Mouse (Mus musculus): ENCODE data around the gene Glmn.
A peak's percentile ranks its signal among the peaks of the same experiment; 100 is the strongest.

The Glmn gene

DNA sequence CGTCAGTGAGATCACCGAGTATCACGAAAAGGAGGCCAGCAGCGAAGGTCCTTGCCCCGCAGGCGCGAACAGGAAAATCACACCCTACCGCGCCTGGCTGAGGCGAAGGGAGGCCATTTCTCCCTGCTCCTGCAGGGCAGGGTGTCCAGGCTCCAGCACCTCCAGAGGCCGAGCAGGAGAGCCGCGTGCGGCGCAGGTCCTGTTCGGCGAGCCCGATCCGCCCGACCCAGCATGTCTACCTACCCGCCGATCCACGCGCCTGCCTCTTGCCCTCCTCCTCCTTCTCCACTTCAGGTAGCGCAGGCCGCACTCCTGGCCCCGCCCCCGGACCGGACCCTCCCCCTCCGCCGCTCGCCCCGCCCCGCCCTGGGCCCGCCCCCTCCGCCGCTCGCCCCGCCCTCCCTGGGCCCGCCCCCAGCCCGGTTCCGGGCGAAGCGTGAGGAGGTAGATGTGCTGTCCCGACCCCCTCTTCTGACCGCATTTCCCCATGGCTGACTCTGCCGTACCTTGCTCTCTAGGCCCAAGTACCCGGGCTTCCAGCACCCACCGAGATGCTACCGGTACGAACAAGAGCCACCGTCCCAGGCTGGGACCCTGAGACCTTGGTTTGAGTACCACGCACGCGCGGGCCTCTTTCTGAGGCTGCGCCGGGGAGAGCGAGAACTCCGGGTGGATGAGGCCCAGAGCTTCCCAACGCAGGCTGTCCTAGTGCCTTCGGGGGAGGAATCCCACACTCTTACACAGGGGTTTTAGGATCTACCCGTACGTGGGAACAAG, at the start of gene Glmn, which contains the start of gene Rpap2:
Gene Glmn (minus strand): TSS at position 588 of the 777 bp plus-strand sequence.
Gene Rpap2 (plus strand): TSS at position 73 of the 777 bp plus-strand sequence.
- Histone ChIP-seq H3K27me3 (ENCODE audit: control insufficient read depth, insufficient read depth, low read length, poor library complexity, severe bottlenecking) (no peaks in the 10 kb centered on the region), H3K36me3 (ENCODE audit: control insufficient read depth, insufficient read depth, low read length, poor library complexity, severe bottlenecking) (peaks cover under 1% of the 10 kb centered on the region)
- peak; percentile 82 for DNase-seq (ENCODE audit: low read depth, low spot score)

GRCm38 (mm10) chr5:107645935-107646334, 48.2 kb upstream of the Glmn start:
- DNase-seq (ENCODE audit: low read depth, low spot score), result peak; percentile 33
- H3K27me3 ChIP-seq (ENCODE audit: control insufficient read depth, insufficient read depth, low read length, poor library complexity, severe bottlenecking), result no peaks in the 10 kb centered on the region
- H3K36me3 ChIP-seq (ENCODE audit: control insufficient read depth, insufficient read depth, low read length, poor library complexity, severe bottlenecking), result peaks cover 2% of the 10 kb centered on the region; the same call in 1 of the 2 replicates

DNA sequence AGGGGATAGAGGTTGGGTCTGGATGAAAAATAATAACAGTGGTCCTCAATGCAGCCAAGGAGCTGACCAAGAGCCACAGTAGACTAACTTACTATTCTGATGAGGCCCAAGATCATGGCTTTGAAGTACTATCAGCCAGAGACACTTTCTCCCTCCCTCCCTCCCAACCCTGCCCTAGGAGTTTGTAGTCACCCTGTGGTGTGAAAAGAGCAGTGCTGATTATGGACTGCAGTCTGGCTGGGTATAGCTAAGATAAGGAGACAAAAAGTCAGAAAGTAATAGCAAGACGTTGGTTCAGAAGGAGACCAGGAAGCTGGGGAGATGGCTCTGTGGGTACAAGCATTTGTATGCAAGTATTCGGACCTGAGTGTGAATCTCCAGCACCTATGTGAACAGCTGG, 46.9 kb upstream of the Glmn start:
- Histone ChIP-seq H3K36me3 (ENCODE audit: control insufficient read depth, insufficient read depth, low read length, poor library complexity, severe bottlenecking) (peaks cover 2% of the 10 kb centered on the region; the same call in 1 of the 2 replicates), H3K27me3 (ENCODE audit: control insufficient read depth, insufficient read depth, low read length, poor library complexity, severe bottlenecking) (no peaks in the 10 kb centered on the region)
- no peak for DNase-seq (ENCODE audit: low read depth, low spot score)

DNA sequence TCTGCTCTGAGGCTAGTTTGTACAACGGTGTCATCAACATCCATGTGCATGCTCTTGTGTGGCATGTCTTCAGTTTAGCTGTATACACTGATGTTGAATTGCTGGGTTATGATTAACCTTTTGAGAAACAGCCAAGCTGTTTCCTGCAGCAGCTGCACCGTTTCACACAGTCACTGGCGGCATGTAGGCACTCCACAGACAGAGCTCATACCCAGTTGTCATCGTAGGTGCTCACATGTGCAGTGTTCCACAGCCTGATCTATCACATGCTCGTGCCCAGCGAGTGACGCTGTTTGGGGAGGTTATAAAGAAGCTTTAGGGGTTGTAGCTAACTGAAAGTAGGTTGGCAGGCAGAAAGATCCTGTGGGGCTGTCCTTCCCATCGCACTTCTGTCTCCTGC, 40.7 kb upstream of the Glmn start:
- H3K27me3 ChIP-seq (ENCODE audit: control insufficient read depth, insufficient read depth, low read length, poor library complexity, severe bottlenecking), result no peaks in the 10 kb centered on the region
- DNase-seq (ENCODE audit: low read depth, low spot score), result no peak
- H3K36me3 ChIP-seq (ENCODE audit: control insufficient read depth, insufficient read depth, low read length, poor library complexity, severe bottlenecking), result peaks cover 2% of the 10 kb centered on the region; the same call in 1 of the 2 replicates

GRCm38 (mm10) chr5:107637106-107637505, 39.4 kb upstream of the Glmn start:
- DNase-seq (ENCODE audit: low read depth, low spot score), result no peak
- no peaks in the 10 kb centered on the region; the same call in 1 of the 2 replicates for H3K36me3 ChIP-seq (ENCODE audit: control insufficient read depth, insufficient read depth, low read length, poor library complexity, severe bottlenecking)
- no peaks in the 10 kb centered on the region for H3K27me3 ChIP-seq (ENCODE audit: control insufficient read depth, insufficient read depth, low read length, poor library complexity, severe bottlenecking)

DNA sequence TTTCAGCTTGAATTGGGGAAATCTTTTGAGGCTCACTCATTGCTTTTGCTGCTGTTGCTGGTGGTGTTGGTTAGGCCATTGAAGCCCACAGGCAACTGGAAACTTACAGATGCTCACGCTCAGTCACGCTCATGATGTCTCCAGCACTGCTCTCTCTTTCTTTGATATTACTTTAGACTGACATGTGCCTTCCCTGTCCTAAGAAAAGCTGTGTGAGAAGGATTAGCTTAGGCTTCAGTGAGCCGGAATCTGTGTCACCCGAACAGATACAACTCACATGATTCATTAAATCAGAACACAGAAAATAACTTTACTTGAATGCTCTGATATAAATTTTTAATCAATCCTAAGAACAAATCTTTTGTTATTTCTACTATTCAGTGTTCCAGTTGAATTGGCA, 36.0 kb upstream of the Glmn start:
- no peaks in the 10 kb centered on the region for H3K27me3 ChIP-seq (ENCODE audit: control insufficient read depth, insufficient read depth, low read length, poor library complexity, severe bottlenecking)
- DNase-seq (ENCODE audit: low read depth, low spot score), result no peak
- no peaks in the 10 kb centered on the region; the same call in 1 of the 2 replicates for H3K36me3 ChIP-seq (ENCODE audit: control insufficient read depth, insufficient read depth, low read length, poor library complexity, severe bottlenecking)

GRCm38 (mm10) chr5:107621327-107621726, 23.6 kb upstream of the Glmn start:
- no peaks in the 10 kb centered on the region for H3K27me3 ChIP-seq (ENCODE audit: control insufficient read depth, insufficient read depth, low read length, poor library complexity, severe bottlenecking)
- DNase-seq (ENCODE audit: low read depth, low spot score), result no peak

DNA sequence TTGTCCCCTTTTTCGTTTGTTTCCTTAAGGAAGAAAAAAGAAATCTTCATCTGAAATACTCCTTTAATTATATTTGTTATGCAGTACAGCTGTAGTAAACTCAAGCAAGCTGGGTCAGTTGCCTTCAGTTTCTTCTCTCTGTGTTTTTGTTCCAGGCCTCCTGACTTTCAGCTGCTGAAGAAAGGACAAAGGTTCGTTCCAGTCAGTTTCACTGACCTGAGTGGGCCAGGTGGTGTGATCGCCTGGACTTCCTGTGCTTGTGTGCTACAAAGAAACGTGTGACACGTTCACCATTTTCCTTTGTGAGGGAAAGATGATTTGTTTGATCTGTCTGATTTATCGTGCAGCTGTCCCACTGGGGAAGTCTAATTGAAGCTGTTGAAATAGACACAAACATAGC, 20.3 kb upstream of the Glmn start:
- Histone ChIP-seq H3K27me3 (ENCODE audit: control insufficient read depth, insufficient read depth, low read length, poor library complexity, severe bottlenecking) (no peaks in the 10 kb centered on the region), H3K36me3 (ENCODE audit: control insufficient read depth, insufficient read depth, low read length, poor library complexity, severe bottlenecking) (peaks cover 9% of the 10 kb centered on the region; the same call in 1 of the 2 replicates)
- no peak for DNase-seq (ENCODE audit: low read depth, low spot score)

More at GRCm38 (mm10) chr5:107621327-107621726, 23.6 kb upstream of the Glmn start:
- peaks cover 3% of the 10 kb centered on the region; the same call in 1 of the 2 replicates for H3K36me3 ChIP-seq (ENCODE audit: control insufficient read depth, insufficient read depth, low read length, poor library complexity, severe bottlenecking)

DNA sequence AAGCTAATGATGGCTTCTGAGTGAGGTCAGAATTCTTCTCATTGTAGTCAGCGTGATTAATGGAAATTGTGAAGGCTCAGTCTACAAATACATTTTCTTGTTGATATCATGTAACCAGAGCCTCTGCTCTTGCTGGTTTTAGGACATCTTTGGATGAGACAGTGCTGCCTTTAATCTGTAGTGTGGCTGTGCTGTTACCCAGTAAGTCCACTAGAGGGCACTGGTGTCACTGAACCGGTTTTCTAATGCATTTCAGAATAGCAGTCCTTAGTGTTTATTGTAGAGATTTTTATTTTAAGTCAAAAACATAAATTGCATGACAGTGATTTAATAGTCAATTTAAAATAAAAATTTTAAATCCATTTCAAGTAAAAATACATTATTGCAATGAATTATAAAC, 13.5 kb upstream of the Glmn start:
- DNase-seq (ENCODE audit: low read depth, low spot score), result peak; percentile 79
- Histone ChIP-seq H3K27me3 (ENCODE audit: control insufficient read depth, insufficient read depth, low read length, poor library complexity, severe bottlenecking) (no peaks in the 10 kb centered on the region), H3K36me3 (ENCODE audit: control insufficient read depth, insufficient read depth, low read length, poor library complexity, severe bottlenecking) (peaks cover 12% of the 10 kb centered on the region)

DNA sequence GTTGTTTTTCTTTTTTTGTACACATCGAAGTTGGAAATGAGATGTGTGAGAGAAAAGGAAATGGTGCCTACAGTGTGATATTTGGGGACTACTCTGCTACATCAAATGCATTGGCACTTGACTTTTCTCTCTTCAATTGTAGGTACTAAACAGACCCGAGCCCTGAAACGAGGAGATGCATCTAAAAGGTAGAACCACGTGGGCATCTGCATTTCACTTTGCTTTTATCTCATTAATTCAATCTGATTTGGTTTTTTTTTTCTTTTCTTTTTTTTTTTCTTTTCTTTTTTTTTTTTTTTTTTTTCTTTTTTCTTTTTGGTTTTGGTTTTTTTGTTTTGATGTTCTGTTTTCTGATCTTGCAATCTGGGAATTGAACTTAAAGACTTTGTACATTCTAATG, 692 bp upstream of the Glmn start:
- no peaks in the 10 kb centered on the region for H3K27me3 ChIP-seq (ENCODE audit: control insufficient read depth, insufficient read depth, low read length, poor library complexity, severe bottlenecking)
- peaks cover 6% of the 10 kb centered on the region for H3K36me3 ChIP-seq (ENCODE audit: control insufficient read depth, insufficient read depth, low read length, poor library complexity, severe bottlenecking)
- no peak for DNase-seq (ENCODE audit: low read depth, low spot score)

- Histone ChIP-seq H3K36me3 (ENCODE audit: control insufficient read depth, insufficient read depth, low read length, poor library complexity, severe bottlenecking) (peaks cover 10% of the 10 kb centered on the region; the same call in 1 of the 2 replicates), H3K27me3 (ENCODE audit: control insufficient read depth, insufficient read depth, low read length, poor library complexity, severe bottlenecking) (no peaks in the 10 kb centered on the region; the same call in none of the 2 replicates)
- DNase-seq (ENCODE audit: low read depth, low spot score), result no peak
Measured at GRCm38 (mm10) chr5:107569148-107569547, 28.5 kb downstream of the Glmn start.

- peaks cover 5% of the 10 kb centered on the region for H3K36me3 ChIP-seq (ENCODE audit: control insufficient read depth, insufficient read depth, low read length, poor library complexity, severe bottlenecking)
- DNase-seq (ENCODE audit: low read depth, low spot score), result no peak
Measured at GRCm38 (mm10) chr5:107556969-107557368, 40.7 kb downstream of the Glmn start.

DNA sequence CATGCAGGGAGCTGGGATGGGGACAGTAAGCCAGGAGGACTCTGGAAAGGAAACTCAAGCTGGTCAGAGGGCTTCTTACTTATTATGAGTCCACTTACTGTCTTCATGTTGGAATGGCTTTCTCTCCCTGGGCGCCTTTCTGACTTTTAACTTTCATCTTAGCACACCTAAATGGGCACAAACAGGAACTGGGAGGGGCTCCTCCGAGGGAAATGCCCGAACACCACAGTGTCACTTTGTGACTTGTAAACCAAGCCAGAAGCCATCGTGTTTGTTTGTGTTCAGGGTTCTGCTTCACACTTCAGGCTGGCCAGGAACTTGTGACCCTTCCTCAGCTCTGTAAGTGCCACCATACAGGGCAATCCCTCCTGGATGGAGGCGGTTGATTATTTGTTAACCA, 43.4 kb downstream of the Glmn start:
- H3K27me3 ChIP-seq (ENCODE audit: control insufficient read depth, insufficient read depth, low read length, poor library complexity, severe bottlenecking), result no peaks in the 10 kb centered on the region
- no peak for DNase-seq (ENCODE audit: low read depth, low spot score)
- H3K36me3 ChIP-seq (ENCODE audit: control insufficient read depth, insufficient read depth, low read length, poor library complexity, severe bottlenecking), result peaks cover 4% of the 10 kb centered on the region

More at GRCm38 (mm10) chr5:107556969-107557368, 40.7 kb downstream of the Glmn start:
- H3K27me3 ChIP-seq (ENCODE audit: control insufficient read depth, insufficient read depth, low read length, poor library complexity, severe bottlenecking), result no peaks in the 10 kb centered on the region

DNA sequence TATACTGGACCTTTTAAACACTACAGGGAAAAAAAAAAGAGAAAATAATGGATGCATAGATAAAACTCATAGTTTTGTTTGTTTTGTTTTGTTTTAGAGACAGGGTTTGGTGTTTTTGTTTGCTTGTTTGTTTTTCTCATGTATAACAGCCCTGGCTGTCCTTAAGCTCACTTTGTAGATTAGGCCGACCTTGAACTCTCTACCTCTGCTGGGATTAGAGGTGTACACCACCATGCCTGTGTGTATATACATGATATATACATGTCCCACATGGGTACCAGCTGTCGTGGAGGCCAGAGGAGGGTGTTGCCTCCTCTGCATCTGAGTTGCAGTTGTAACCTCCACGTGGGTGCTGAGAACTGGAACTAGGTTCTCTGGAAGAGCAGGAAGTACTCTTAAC, 49.2 kb downstream of the Glmn start:
- Histone ChIP-seq H3K36me3 (ENCODE audit: control insufficient read depth, insufficient read depth, low read length, poor library complexity, severe bottlenecking) (peaks cover 4% of the 10 kb centered on the region; the same call in 1 of the 2 replicates), H3K27me3 (ENCODE audit: control insufficient read depth, insufficient read depth, low read length, poor library complexity, severe bottlenecking) (no peaks in the 10 kb centered on the region)
- DNase-seq (ENCODE audit: low read depth, low spot score), result no peak

DNA sequence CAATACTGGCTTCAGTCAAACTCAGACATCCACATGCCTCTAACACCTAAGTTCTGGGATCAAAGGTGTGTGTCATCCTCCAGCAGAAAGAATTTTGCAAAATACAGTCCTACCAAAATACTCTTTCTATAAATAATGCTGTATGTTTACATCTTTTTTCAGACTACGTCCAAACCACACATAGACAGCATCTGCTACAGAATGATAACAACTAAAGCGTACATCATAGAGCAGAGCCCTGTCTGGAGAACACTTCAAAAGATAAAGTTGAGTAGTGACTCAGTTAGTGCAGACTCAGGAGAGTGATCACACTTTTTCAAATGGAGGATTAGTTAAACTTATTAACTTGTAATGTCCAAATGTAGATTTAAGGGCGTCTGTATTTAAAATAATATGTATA, 49.7 kb downstream of the Glmn start:
- no peaks in the 10 kb centered on the region for H3K27me3 ChIP-seq (ENCODE audit: control insufficient read depth, insufficient read depth, low read length, poor library complexity, severe bottlenecking)
- peaks cover 2% of the 10 kb centered on the region; the same call in 1 of the 2 replicates for H3K36me3 ChIP-seq (ENCODE audit: control insufficient read depth, insufficient read depth, low read length, poor library complexity, severe bottlenecking)
- DNase-seq (ENCODE audit: low read depth, low spot score), result no peak

Data from splenic B cell, adult 2 months (primary cell).